Mouse (Mus musculus) heart, embryonic 15.5 days (tissue): ENCODE measurements around the gene Mef2d. TPM values are rescaled to one million over a fixed set of nuclear protein-coding genes. Genes with fewer than 3 reads are reported as not detected.

Experiments
- ATAC-seq: fragments of 200-750 bp; cut with Nextera tagmentation; replicated peaks from 2 replicates; pipeline ENCODE4 v1.8.0; 2017; ENCODE audit warnings: low read depth, moderate TSS enrichment; ENCODE audit not compliant: insufficient number of reproducible peaks, insufficient read depth, low FRiP score
- H3K27ac ChIP-seq: fragments of 300-500 bp; sonication (generic); 2 replicates; pipeline ENCODE4 v1.5.1; 2015; ENCODE audit warnings: mild to moderate bottlenecking, inconsistent platforms
- H3K27me3 ChIP-seq: fragments of 300-500 bp; sonication (generic); 2 replicates; pipeline ENCODE4 v1.6.1; 2015; ENCODE audit warnings: inconsistent platforms
- H3K36me3 ChIP-seq: fragments of 300-500 bp; sonication (generic); 2 replicates; pipeline ENCODE4 v1.6.1; 2015; ENCODE audit warnings: mild to moderate bottlenecking, inconsistent platforms
- H3K4me1 ChIP-seq: fragments of 300-500 bp; sonication (generic); replicated peaks from 2 replicates; pipeline ENCODE4 v1.6.1; 2015; ENCODE audit warnings: inconsistent platforms
- H3K4me2 ChIP-seq: fragments of 300-500 bp; sonication (generic); 2 replicates; pipeline ENCODE4 v1.6.1; 2015; ENCODE audit warnings: inconsistent platforms, mild to moderate bottlenecking, moderate library complexity
- H3K4me3 ChIP-seq: fragments of 300-500 bp; sonication (generic); 2 replicates; pipeline ENCODE4 v1.5.1; 2015; ENCODE audit warnings: mild to moderate bottlenecking, inconsistent platforms
- H3K9ac ChIP-seq: fragments of 300-500 bp; sonication (generic); 2 replicates; pipeline ENCODE4 v1.6.1; 2015; ENCODE audit warnings: mild to moderate bottlenecking, inconsistent platforms
- H3K9me3 ChIP-seq: fragments of 300-500 bp; sonication (generic); replicated peaks from 2 replicates; pipeline ENCODE4 v1.6.1; 2016; ENCODE audit warnings: inconsistent platforms
- WGBS: fragments of 180-500 bp; shearing (Covaris S2); methylation state at CpG from one replicate; pipeline ENCODE4 v1.1.7; 2015; ENCODE audit warnings: mixed read lengths; 5-methylcytosine and 5-hydroxymethylcytosine counted together
- polyA plus RNA-seq: library from polyadenylated mRNA; unstranded; fragments of >200 nt; fragmentation: Nextera tagmentation; extraction: Ambion mirVana; gene quantifications from 2 replicates; pipeline ENCODE4 v1.2.1, GENCODE M21; 2015

The Mef2d gene
- polyA plus RNA-seq, 1 experiment from 2014 or later, result 35.4 TPM

GRCm38 (mm10) chr3:88144648-88145410, 2.7 kb downstream of the Mef2d start:
- 30% methylated on average over 6 of the region's 6 CpGs for WGBS
- H3K4me3 ChIP-seq, result peak overlapping the region; percentile 96
- H3K9ac ChIP-seq, result peak overlapping the region; percentile 91
- no peaks in the 10 kb centered on the region for H3K9me3 ChIP-seq
- peaks cover 83% of the 10 kb centered on the region for H3K4me1 ChIP-seq
- ATAC-seq, result no peak
- no peaks in the 10 kb centered on the region for H3K27me3 ChIP-seq
- no peaks in the 10 kb centered on the region for H3K36me3 ChIP-seq
- H3K4me2 ChIP-seq, result peak overlapping the region; percentile 88
- peak overlapping the region; percentile 100 for H3K27ac ChIP-seq

GRCm38 (mm10) chr3:88145411-88145782, 3.2 kb downstream of the Mef2d start:
- H3K27ac ChIP-seq, result peak overlapping the region; percentile 100
- 16% methylated on average over 4 of the region's 4 CpGs for WGBS

GRCm38 (mm10) chr3:88145952-88146351, 3.8 kb downstream of the Mef2d start:
- H3K4me3 ChIP-seq, result peak overlapping the region; percentile 96

More at GRCm38 (mm10) chr3:88145411-88145782, 3.2 kb downstream of the Mef2d start:
- H3K27me3 ChIP-seq, result no peaks in the 10 kb centered on the region
- H3K9me3 ChIP-seq, result no peaks in the 10 kb centered on the region
- no peak for ATAC-seq
- H3K4me2 ChIP-seq, result peak overlapping the region; percentile 88
- H3K4me3 ChIP-seq, result peak overlapping the region; percentile 96
- no peaks in the 10 kb centered on the region for H3K36me3 ChIP-seq
- peaks cover 83% of the 10 kb centered on the region for H3K4me1 ChIP-seq
- H3K9ac ChIP-seq, result peak overlapping the region; percentile 91

GRCm38 (mm10) chr3:88146376-88147112, 4.4 kb downstream of the Mef2d start:
- Histone ChIP-seq H3K27me3 (no peaks in the 10 kb centered on the region), H3K9me3 (no peaks in the 10 kb centered on the region), H3K4me2 (peak overlapping the region; percentile 88), H3K4me1 (peaks cover 83% of the 10 kb centered on the region), H3K9ac (peak overlapping the region; percentile 91), H3K4me3 (peak overlapping the region; percentile 96; the same call in 1 of the 2 replicates), H3K27ac (peak overlapping the region; percentile 100), H3K36me3 (no peaks in the 10 kb centered on the region)
- WGBS, result 28% methylated on average over 5 of the region's 5 CpGs
- no peak for ATAC-seq

More at GRCm38 (mm10) chr3:88145952-88146351, 3.8 kb downstream of the Mef2d start:
- no peak for ATAC-seq
- H3K9me3 ChIP-seq, result no peaks in the 10 kb centered on the region
- H3K4me1 ChIP-seq, result peaks cover 83% of the 10 kb centered on the region
- peak overlapping the region; percentile 88 for H3K4me2 ChIP-seq
- 36% methylated on average over 5 of the region's 5 CpGs for WGBS
- peak overlapping the region; percentile 91 for H3K9ac ChIP-seq
- no peaks in the 10 kb centered on the region for H3K36me3 ChIP-seq
- H3K27me3 ChIP-seq, result no peaks in the 10 kb centered on the region
- peak overlapping the region; percentile 100 for H3K27ac ChIP-seq

- 60% methylated on average over 2 of the region's 2 CpGs for WGBS
- Histone ChIP-seq H3K9ac (0 out of 2 replicates have a peak overlapping the region, but pooled peaks have one; percentile 31), H3K4me2 (peak overlapping the region; percentile 88; the same call in 1 of the 2 replicates), H3K36me3 (no peaks in the 10 kb centered on the region), H3K27ac (peak overlapping the region; percentile 100), H3K4me1 (peaks cover 90% of the 10 kb centered on the region), H3K27me3 (no peaks in the 10 kb centered on the region), H3K4me3 (0 out of 2 replicates have a peak overlapping the region, but pooled peaks have one; percentile 96), H3K9me3 (no peaks in the 10 kb centered on the region)
- no peak for ATAC-seq
Measured at GRCm38 (mm10) chr3:88147444-88147843, 5.3 kb downstream of the Mef2d start.

GRCm38 (mm10) chr3:88147866-88148265, 5.7 kb downstream of the Mef2d start:
- Histone ChIP-seq H3K36me3 (no peaks in the 10 kb centered on the region), H3K27me3 (no peaks in the 10 kb centered on the region), H3K9ac (0 out of 2 replicates have a peak overlapping the region, but pooled peaks have one; percentile 1), H3K4me1 (peaks cover 93% of the 10 kb centered on the region), H3K9me3 (no peaks in the 10 kb centered on the region), H3K4me3 (no peak overlapping the region), H3K4me2 (peak overlapping the region; percentile 88; the same call in 1 of the 2 replicates), H3K27ac (peak overlapping the region; percentile 100)
- WGBS, result 55% methylated on average over 1 of the region's 1 CpGs
- no peak for ATAC-seq

GRCm38 (mm10) chr3:88148354-88148753, 6.2 kb downstream of the Mef2d start:
- peaks cover 98% of the 10 kb centered on the region for H3K4me1 ChIP-seq
- H3K9me3 ChIP-seq, result no peaks in the 10 kb centered on the region
- peak overlapping the region; percentile 27; the same call in 1 of the 2 replicates for H3K9ac ChIP-seq
- peak overlapping the region; percentile 78 for H3K4me2 ChIP-seq
- H3K27ac ChIP-seq, result peak overlapping the region; percentile 100
- ATAC-seq, result no peak
- 63% methylated on average over 5 of the region's 5 CpGs for WGBS
- H3K27me3 ChIP-seq, result no peaks in the 10 kb centered on the region
- H3K4me3 ChIP-seq, result 0 out of 2 replicates have a peak overlapping the region, but pooled peaks have one; percentile 0
- H3K36me3 ChIP-seq, result no peaks in the 10 kb centered on the region

GRCm38 (mm10) chr3:88148776-88149509, 6.8 kb downstream of the Mef2d start:
- Histone ChIP-seq H3K4me3 (peak overlapping the region; percentile 40), H3K4me2 (peak overlapping the region; percentile 78), H3K27me3 (no peaks in the 10 kb centered on the region), H3K9me3 (no peaks in the 10 kb centered on the region), H3K27ac (peak overlapping the region; percentile 100), H3K36me3 (no peaks in the 10 kb centered on the region), H3K9ac (peak overlapping the region; percentile 55), H3K4me1 (peaks cover 97% of the 10 kb centered on the region)
- 27% methylated on average over 4 of the region's 4 CpGs for WGBS
- ATAC-seq, result peak; percentile 0; the same call in 1 of the 2 replicates

- 13% methylated on average over 6 of the region's 6 CpGs for WGBS
- H3K4me3 ChIP-seq, result peak overlapping the region; percentile 40
- ATAC-seq, result peak; percentile 51
Measured at GRCm38 (mm10) chr3:88149510-88149974, 7.4 kb downstream of the Mef2d start.

GRCm38 (mm10) chr3:88150061-88150998, 8.2 kb downstream of the Mef2d start:
- 11% methylated on average over 13 of the region's 14 CpGs for WGBS
- peaks cover 88% of the 10 kb centered on the region for H3K4me1 ChIP-seq
- peak overlapping the region; percentile 40 for H3K4me3 ChIP-seq
- peak; percentile 74 for ATAC-seq
- H3K9me3 ChIP-seq, result no peaks in the 10 kb centered on the region
- no peaks in the 10 kb centered on the region for H3K27me3 ChIP-seq
- H3K36me3 ChIP-seq, result no peaks in the 10 kb centered on the region
- peak overlapping the region; percentile 100 for H3K27ac ChIP-seq
- peak overlapping the region; percentile 55 for H3K9ac ChIP-seq
- peak overlapping the region; percentile 78 for H3K4me2 ChIP-seq

More at GRCm38 (mm10) chr3:88149510-88149974, 7.4 kb downstream of the Mef2d start:
- H3K27ac ChIP-seq, result peak overlapping the region; percentile 100
- peak overlapping the region; percentile 55 for H3K9ac ChIP-seq
- peak overlapping the region; percentile 78 for H3K4me2 ChIP-seq
- H3K9me3 ChIP-seq, result no peaks in the 10 kb centered on the region
- H3K4me1 ChIP-seq, result peaks cover 91% of the 10 kb centered on the region
- H3K27me3 ChIP-seq, result no peaks in the 10 kb centered on the region
- no peaks in the 10 kb centered on the region for H3K36me3 ChIP-seq
